Mouse (Mus musculus): Measurements from ENCODE around the gene Ceacam15.

DNA sequence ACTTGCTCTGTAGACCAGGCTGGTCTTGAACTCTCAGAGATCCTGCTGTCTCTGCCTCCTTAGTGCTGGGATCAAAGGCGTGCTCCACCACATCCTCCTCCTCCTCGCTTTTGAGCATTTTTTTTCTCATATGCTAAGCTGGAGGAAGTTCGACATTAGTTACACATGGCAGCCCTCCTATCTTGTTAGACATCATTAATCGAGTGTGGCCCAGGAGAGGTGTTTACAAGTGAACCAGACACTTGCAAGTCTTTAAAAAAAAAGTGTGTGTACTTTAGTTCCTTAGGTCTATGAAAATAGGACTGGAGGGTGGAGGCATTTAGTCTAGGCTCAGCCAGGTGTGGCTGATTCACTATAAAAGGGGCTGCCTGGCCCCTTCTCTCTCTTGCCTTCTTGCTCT, 44.5 kb downstream of the Ceacam15 start:
- TF ChIP-seq CTCF (IDR thresholded peaks at IDR 0.05; ENCODE audit: borderline replicate concordance, insufficient read depth, low read length) (no peak), POLR2A (IDR thresholded peaks at IDR 0.05; ENCODE audit: low read depth, low read length) (no peak)

Data from embryonic fibroblast, embryonic 13.5 days (primary cell).